Mouse (Mus musculus) neural tube, embryonic 13.5 days (tissue): ENCODE measurements around the gene Gng2. TPM values are rescaled to one million over a fixed set of nuclear protein-coding genes. Genes with fewer than 3 reads are reported as not detected.

Experiments used
- ATAC-seq: fragments of 200-750 bp; cut with Nextera tagmentation; 2 replicates; pipeline ENCODE4 v1.8.0; 2017; ENCODE audit warnings: low read depth, mild to moderate bottlenecking, moderate TSS enrichment, moderate library complexity
- H3K27ac ChIP-seq: fragments of 300-500 bp; sonication (generic); replicated peaks from 2 replicates; pipeline ENCODE4 v1.5.1; 2015; ENCODE audit warnings: moderate library complexity, mild to moderate bottlenecking, inconsistent platforms
- H3K27me3 ChIP-seq: fragments of 300-500 bp; sonication (generic); 2 replicates; pipeline ENCODE4 v1.6.1; 2015; ENCODE audit warnings: mild to moderate bottlenecking, inconsistent platforms
- H3K36me3 ChIP-seq: fragments of 300-500 bp; sonication (generic); 2 replicates; pipeline ENCODE4 v1.6.1; 2015; ENCODE audit warnings: mild to moderate bottlenecking, inconsistent platforms
- H3K4me1 ChIP-seq: fragments of 300-500 bp; sonication (generic); replicated peaks from 2 replicates; pipeline ENCODE4 v1.6.1; 2015; ENCODE audit warnings: inconsistent platforms
- H3K4me2 ChIP-seq: fragments of 300-500 bp; sonication (generic); 2 replicates; pipeline ENCODE4 v1.6.1; 2015; ENCODE audit warnings: inconsistent platforms, mild to moderate bottlenecking, moderate library complexity
- H3K4me3 ChIP-seq: fragments of 300-500 bp; sonication (generic); 2 replicates; pipeline ENCODE4 v1.5.1; 2015; ENCODE audit warnings: mild to moderate bottlenecking, inconsistent platforms
- H3K9ac ChIP-seq: fragments of 300-500 bp; sonication (generic); 2 replicates; pipeline ENCODE4 v1.6.1; 2015; ENCODE audit warnings: moderate library complexity, mild to moderate bottlenecking, inconsistent platforms
- H3K9me3 ChIP-seq: fragments of 300-500 bp; sonication (generic); 2 replicates; pipeline ENCODE4 v1.6.1; 2016; ENCODE audit warnings: inconsistent platforms
- WGBS: fragments of 180-500 bp; shearing (Covaris S2); methylation state at CpG from one replicate; pipeline ENCODE4 v1.1.7; 2015; 5-methylcytosine and 5-hydroxymethylcytosine counted together
- polyA plus RNA-seq: library from polyadenylated mRNA; unstranded; fragments of >200 nt; fragmentation: Nextera tagmentation; extraction: Ambion mirVana; gene quantifications from 2 replicates; pipeline ENCODE4 v1.2.1, GENCODE M21; 2015

The Gng2 gene
- polyA plus RNA-seq, 1 experiment from 2014 or later, result 332 TPM

DNA sequence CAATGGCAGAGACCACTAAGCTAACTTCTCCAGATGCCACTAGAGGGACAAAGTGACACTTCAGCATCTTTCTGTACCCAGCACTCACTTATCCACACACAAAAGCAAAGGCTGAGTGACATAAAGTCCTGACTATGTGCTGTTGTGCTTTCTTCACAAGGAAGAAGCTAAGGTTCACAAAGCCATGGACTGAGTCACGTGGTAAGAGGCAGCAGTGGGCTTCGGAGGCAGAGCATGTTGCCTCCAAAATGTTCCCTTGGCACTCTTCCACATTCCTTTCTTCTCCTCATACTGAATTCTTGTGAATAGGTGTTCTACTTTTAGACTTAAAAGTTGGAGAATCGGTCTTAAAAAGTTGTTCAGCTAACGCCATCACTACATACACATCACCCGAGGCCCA, 3.0 kb downstream of the Gng2 start:
- Histone ChIP-seq H3K27ac (peak overlapping the region; percentile 92), H3K27me3 (no peaks in the 10 kb centered on the region), H3K9me3 (no peaks in the 10 kb centered on the region), H3K4me3 (peak overlapping the region; percentile 64), H3K4me1 (peaks cover 69% of the 10 kb centered on the region), H3K36me3 (no peaks in the 10 kb centered on the region), H3K4me2 (peak overlapping the region; percentile 73), H3K9ac (peak overlapping the region; percentile 71)
- WGBS, result 46% methylated on average over 5 of the region's 5 CpGs
- ATAC-seq, result no peak

GRCm38 (mm10) chr14:19972316-19973029, 5.0 kb downstream of the Gng2 start:
- Histone ChIP-seq H3K36me3 (no peaks in the 10 kb centered on the region), H3K27me3 (no peaks in the 10 kb centered on the region), H3K27ac (no peak overlapping the region), H3K4me1 (peaks cover 76% of the 10 kb centered on the region), H3K9me3 (no peaks in the 10 kb centered on the region), H3K4me3 (no peak overlapping the region), H3K4me2 (no peak overlapping the region; the same call in 1 of the 2 replicates), H3K9ac (no peak overlapping the region)
- 81% methylated on average over 13 of the region's 13 CpGs for WGBS
- no peak for ATAC-seq

- Histone ChIP-seq H3K27me3 (no peaks in the 10 kb centered on the region), H3K27ac (peak overlapping the region; percentile 54), H3K9ac (no peak overlapping the region), H3K4me3 (no peak overlapping the region), H3K9me3 (no peaks in the 10 kb centered on the region), H3K36me3 (no peaks in the 10 kb centered on the region), H3K4me2 (0 out of 2 replicates have a peak overlapping the region, but pooled peaks have one; percentile 11), H3K4me1 (peaks cover 73% of the 10 kb centered on the region)
- ATAC-seq, result no peak
- 60% methylated on average over 3 of the region's 3 CpGs for WGBS
Measured at GRCm38 (mm10) chr14:19970845-19971244, 6.6 kb downstream of the Gng2 start.

DNA sequence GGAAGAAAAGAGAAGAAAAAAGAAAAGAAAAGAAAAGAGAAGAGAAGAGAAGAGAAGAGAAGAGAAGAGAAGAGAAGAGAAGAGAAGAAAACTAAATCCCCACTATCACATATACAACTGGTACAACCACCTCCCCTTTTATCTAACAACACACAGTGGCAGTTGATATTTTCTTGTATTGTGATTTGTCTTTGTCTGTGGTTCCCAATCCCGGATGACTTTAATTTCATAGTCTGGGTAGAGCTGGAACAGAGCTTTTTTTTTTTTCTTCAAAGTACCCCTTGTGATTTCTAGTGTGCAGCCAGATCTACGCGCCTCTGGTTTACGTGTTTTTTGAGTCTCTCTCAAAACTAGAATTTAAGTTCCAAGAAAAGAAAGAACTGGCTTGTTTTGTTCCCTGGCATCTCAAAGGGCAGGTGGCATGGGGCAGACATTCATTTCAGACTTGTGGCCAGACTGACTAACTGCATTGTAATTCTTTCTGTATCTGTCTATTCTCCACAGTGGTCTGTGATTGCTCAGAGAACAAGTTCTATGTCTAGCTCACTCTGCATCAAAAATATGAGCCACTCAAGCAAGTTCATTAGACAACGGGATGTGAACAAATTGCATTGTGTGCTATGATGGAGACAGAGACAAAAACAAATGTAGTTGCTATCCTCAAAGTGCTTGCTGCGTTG, 7.2 kb downstream of the Gng2 start:
- no peak overlapping the region for H3K9ac ChIP-seq
- 0 out of 2 replicates have a peak overlapping the region, but pooled peaks have one; percentile 11 for H3K4me2 ChIP-seq
- H3K27ac ChIP-seq, result peak overlapping the region; percentile 54
- H3K4me1 ChIP-seq, result peaks cover 73% of the 10 kb centered on the region
- WGBS, result 70% methylated on average over 6 of the region's 6 CpGs
- H3K27me3 ChIP-seq, result no peaks in the 10 kb centered on the region
- no peaks in the 10 kb centered on the region for H3K9me3 ChIP-seq
- ATAC-seq, result no peak
- H3K36me3 ChIP-seq, result no peaks in the 10 kb centered on the region
- no peak overlapping the region for H3K4me3 ChIP-seq

DNA sequence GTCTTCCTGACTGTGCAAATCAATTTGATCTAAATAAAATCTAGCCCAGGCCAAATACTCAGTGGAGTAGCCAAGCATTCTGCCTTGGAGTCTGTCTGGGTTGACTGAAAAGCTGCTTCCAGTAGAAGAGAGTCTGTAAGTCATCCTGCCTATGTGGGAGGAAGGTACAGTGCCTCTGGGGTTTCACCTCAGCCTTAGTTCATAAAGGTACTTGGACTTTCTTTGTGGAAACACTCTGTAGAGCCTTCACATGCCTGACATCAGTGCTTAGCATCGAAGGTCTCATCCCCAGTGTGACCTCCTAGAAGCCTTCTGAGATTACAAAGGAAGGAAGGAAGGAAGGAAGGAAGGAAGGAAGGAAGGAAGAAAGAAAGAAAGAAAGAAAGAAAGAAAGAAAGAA, 7.9 kb downstream of the Gng2 start:
- no peak overlapping the region for H3K4me2 ChIP-seq
- H3K27me3 ChIP-seq, result no peaks in the 10 kb centered on the region
- no peak overlapping the region for H3K9ac ChIP-seq
- no peaks in the 10 kb centered on the region for H3K36me3 ChIP-seq
- ATAC-seq, result no peak
- peaks cover 69% of the 10 kb centered on the region for H3K4me1 ChIP-seq
- no peaks in the 10 kb centered on the region for H3K9me3 ChIP-seq
- 82% methylated on average over 1 of the region's 1 CpGs for WGBS
- no peak overlapping the region for H3K4me3 ChIP-seq
- H3K27ac ChIP-seq, result no peak overlapping the region

DNA sequence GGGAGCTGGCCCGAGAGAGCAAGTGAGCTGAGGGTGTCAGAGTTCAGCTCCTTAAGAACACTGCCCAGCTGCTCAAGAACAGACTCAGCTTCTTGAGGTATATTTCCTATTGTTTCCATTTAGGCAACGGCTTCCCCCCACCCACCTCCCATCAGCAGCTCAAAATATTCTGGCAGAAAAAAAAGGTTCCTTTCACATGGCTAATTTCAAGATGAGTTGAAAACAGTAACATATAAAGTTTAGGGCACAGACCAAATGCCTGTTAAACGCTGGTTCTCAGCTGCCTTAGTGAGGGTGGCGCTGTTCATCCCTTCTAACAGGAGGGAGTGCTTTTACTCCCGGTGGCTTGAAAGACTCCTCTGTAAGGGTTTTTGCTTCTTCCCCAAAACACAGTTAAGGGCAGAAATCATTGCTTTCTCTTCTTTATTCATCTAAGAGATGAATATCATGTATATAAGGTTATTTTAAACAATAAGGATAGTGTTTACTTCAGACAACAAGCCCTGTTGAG, 8.4 kb downstream of the Gng2 start:
- Histone ChIP-seq H3K27ac (no peak overlapping the region), H3K27me3 (no peaks in the 10 kb centered on the region), H3K9me3 (no peaks in the 10 kb centered on the region), H3K36me3 (no peaks in the 10 kb centered on the region), H3K4me3 (no peak overlapping the region), H3K4me1 (peaks cover 69% of the 10 kb centered on the region), H3K4me2 (no peak overlapping the region), H3K9ac (no peak overlapping the region)
- WGBS, result 61% methylated on average over 5 of the region's 5 CpGs
- no peak for ATAC-seq

DNA sequence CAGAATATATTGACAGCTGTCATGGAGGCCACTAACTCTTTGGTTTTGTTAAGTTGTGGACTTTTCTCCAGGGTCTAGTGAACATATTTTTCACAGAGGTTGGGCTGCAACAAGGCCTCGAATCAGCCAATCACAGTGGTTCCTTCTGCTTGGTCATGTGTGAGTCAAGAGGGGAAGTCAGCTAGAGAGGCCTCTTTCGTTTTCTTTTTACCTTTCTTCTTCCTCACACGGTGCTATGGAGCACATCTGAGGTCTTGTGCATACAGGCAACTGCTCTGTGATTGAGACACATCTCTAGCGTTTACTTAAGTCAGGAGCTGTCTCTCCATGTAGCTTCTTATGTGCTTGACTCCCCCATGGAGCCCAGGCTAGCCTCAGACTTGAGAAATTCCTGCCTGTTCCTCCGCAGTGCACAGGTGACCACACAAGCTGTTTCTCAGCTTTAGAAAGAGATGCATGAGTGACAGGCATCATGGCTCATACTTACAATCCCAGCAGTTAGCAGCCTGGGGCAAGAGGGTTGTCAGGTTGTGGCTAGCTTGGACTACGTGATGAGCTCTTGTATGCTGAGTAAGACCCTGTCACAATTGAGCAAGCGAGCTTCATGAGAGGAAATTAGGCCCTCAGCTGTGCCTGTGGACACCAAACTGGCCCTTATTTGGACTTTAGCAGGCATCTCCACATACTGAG, 9.0 kb downstream of the Gng2 start:
- H3K9me3 ChIP-seq, result no peaks in the 10 kb centered on the region
- H3K9ac ChIP-seq, result no peak overlapping the region
- no peaks in the 10 kb centered on the region for H3K36me3 ChIP-seq
- H3K4me3 ChIP-seq, result no peak overlapping the region
- H3K4me1 ChIP-seq, result peaks cover 69% of the 10 kb centered on the region
- WGBS, result 80% methylated on average over 7 of the region's 7 CpGs
- H3K4me2 ChIP-seq, result no peak overlapping the region
- ATAC-seq, result no peak
- H3K27me3 ChIP-seq, result no peaks in the 10 kb centered on the region
- H3K27ac ChIP-seq, result no peak overlapping the region

- Histone ChIP-seq H3K9ac (no peak overlapping the region), H3K4me2 (no peak overlapping the region), H3K36me3 (no peaks in the 10 kb centered on the region), H3K4me1 (peaks cover 66% of the 10 kb centered on the region), H3K27me3 (no peaks in the 10 kb centered on the region), H3K4me3 (no peak overlapping the region), H3K9me3 (no peaks in the 10 kb centered on the region), H3K27ac (no peak overlapping the region)
- ATAC-seq, result no peak
- 79% methylated on average over 8 of the region's 8 CpGs for WGBS
Measured at GRCm38 (mm10) chr14:19967482-19967881, 9.9 kb downstream of the Gng2 start.

DNA sequence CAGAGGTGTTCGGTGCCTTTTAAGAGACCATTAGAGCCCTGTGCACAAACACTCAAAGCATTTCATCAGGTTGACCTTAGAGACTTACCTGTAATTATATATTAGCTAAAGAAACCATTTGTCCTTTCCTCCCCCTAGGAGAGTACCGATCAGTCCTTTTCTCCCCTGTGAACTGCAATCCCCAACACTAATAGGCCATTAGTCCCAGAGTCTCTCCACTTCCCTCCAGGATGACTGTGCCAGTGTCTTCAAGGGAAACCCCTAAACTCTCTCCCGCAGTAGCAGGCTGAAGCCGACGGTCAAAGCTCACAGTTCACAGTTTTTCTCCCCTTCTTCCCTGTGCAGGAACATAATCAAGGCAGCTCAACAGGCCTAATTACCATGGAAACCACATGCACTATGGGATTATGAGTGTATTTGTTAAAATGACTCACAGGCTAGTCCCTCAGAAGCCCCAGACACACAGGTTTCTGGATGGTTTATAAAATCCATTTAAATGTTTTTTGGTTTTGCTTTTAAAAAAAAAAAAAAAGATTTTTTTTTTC, 13.4 kb downstream of the Gng2 start:
- H3K4me2 ChIP-seq, result no peak overlapping the region

GRCm38 (mm10) chr14:19961924-19962915, 15.2 kb downstream of the Gng2 start:
- no peak overlapping the region for H3K4me2 ChIP-seq
- no peaks in the 10 kb centered on the region for H3K27me3 ChIP-seq
- H3K4me1 ChIP-seq, result peaks cover 39% of the 10 kb centered on the region
- no peaks in the 10 kb centered on the region for H3K9me3 ChIP-seq
- peaks cover 22% of the 10 kb centered on the region for H3K36me3 ChIP-seq
- no peak overlapping the region for H3K9ac ChIP-seq
- no peak overlapping the region for H3K4me3 ChIP-seq
- H3K27ac ChIP-seq, result peak overlapping the region; percentile 73
- ATAC-seq, result no peak
- WGBS, result 55% methylated on average over 15 of the region's 15 CpGs

More for the DNA sequence above, 13.4 kb downstream of the Gng2 start:
- WGBS, result 38% methylated on average over 5 of the region's 5 CpGs
- Histone ChIP-seq H3K27me3 (no peaks in the 10 kb centered on the region), H3K27ac (peak overlapping the region; percentile 46; the same call in 1 of the 2 replicates), H3K9ac (no peak overlapping the region), H3K36me3 (peaks cover 8% of the 10 kb centered on the region), H3K9me3 (no peaks in the 10 kb centered on the region), H3K4me1 (peaks cover 56% of the 10 kb centered on the region), H3K4me3 (no peak overlapping the region)
- ATAC-seq, result no peak

GRCm38 (mm10) chr14:19959860-19960259, 17.6 kb downstream of the Gng2 start:
- no peak for ATAC-seq
- H3K27me3 ChIP-seq, result no peaks in the 10 kb centered on the region
- no peak overlapping the region for H3K9ac ChIP-seq
- WGBS, result 86% methylated on average over 9 of the region's 9 CpGs
- H3K4me3 ChIP-seq, result no peak overlapping the region
- no peaks in the 10 kb centered on the region for H3K9me3 ChIP-seq
- H3K4me1 ChIP-seq, result peaks cover 39% of the 10 kb centered on the region
- H3K36me3 ChIP-seq, result peaks cover 41% of the 10 kb centered on the region
- H3K27ac ChIP-seq, result no peak overlapping the region
- no peak overlapping the region for H3K4me2 ChIP-seq
